Mouse (Mus musculus): Measurements from ENCODE around the gene Clca3a1.

GRCm38 (mm10) chr3:144759719-144760118 is 1.1 kb downstream of the Clca3a1 start:
- TF ChIP-seq CTCF (IDR thresholded peaks at IDR 0.05; ENCODE audit: low read depth) (no peak), EP300 (IDR thresholded peaks at IDR 0.05; ENCODE audit: low read depth) (no peak)

Data from liver, embryonic 14.5 days (tissue).